Mouse (Mus musculus) limb, embryonic 11.5 days (tissue): Measurements from ENCODE around the gene Cx3cr1. TPM values are rescaled to one million over a fixed set of nuclear protein-coding genes. Genes with fewer than 3 reads are reported as not detected.
A peak's percentile ranks its signal among the peaks of the same experiment; 100 is the strongest.

ENCODE experiments used
- ATAC-seq: fragments of 200-750 bp; cut with Nextera tagmentation; 2 replicates; pipeline ENCODE4 v1.8.0; 2017; ENCODE audit warnings: low read depth; ENCODE audit not compliant: insufficient number of reproducible peaks, low FRiP score, low TSS enrichment
- DNase-seq: peaks from one replicate; pipeline ENCODE4 v3.0.0-alpha.2; 2015; ENCODE audit warnings: low spot score
- H3K27ac ChIP-seq: fragments of 300-500 bp; sonication (generic); replicated peaks from 2 replicates; pipeline ENCODE4 v1.5.1; 2014; ENCODE audit warnings: low read depth, mild to moderate bottlenecking, low read length
- H3K27me3 ChIP-seq: fragments of 300-500 bp; sonication (generic); 2 replicates; pipeline ENCODE4 v1.6.1; 2014; ENCODE audit warnings: mild to moderate bottlenecking, low read length, mixed read lengths; ENCODE audit not compliant: control insufficient read depth, insufficient read depth
- H3K36me3 ChIP-seq: fragments of 300-500 bp; sonication (generic); 2 replicates; pipeline ENCODE4 v1.6.1; 2014; ENCODE audit warnings: mild to moderate bottlenecking, low read length, moderate library complexity, mixed read lengths; ENCODE audit not compliant: control insufficient read depth, insufficient read depth
- H3K4me1 ChIP-seq: fragments of 300-500 bp; sonication (generic); 2 replicates; pipeline ENCODE4 v1.6.1; 2014; ENCODE audit warnings: low read length, mixed read lengths; ENCODE audit not compliant: control insufficient read depth, insufficient read depth
- H3K4me2 ChIP-seq: fragments of 300-500 bp; sonication (generic); 2 replicates; pipeline ENCODE4 v1.6.1; 2014; ENCODE audit warnings: low read depth, mild to moderate bottlenecking, moderate library complexity; ENCODE audit not compliant: severe bottlenecking
- H3K4me3 ChIP-seq: fragments of 300-500 bp; sonication (generic); 2 replicates; pipeline ENCODE4 v1.5.1; 2014; ENCODE audit warnings: low read depth, low read length
- H3K9ac ChIP-seq: fragments of 300-500 bp; sonication (generic); 2 replicates; pipeline ENCODE4 v1.6.1; 2014; ENCODE audit warnings: mild to moderate bottlenecking, low read length
- H3K9me3 ChIP-seq: fragments of 300-500 bp; sonication (generic); 2 replicates; pipeline ENCODE4 v1.6.1; 2016; ENCODE audit warnings: low read length; ENCODE audit not compliant: control insufficient read depth
- WGBS: fragments of 180-500 bp; shearing (Covaris S2); extraction: QIAGEN DNeasy Blood & Tissue Kit; methylation state at CpG from one replicate; pipeline ENCODE4 v1.1.7; 2014; 5-methylcytosine and 5-hydroxymethylcytosine counted together
- polyA plus RNA-seq: library from polyadenylated mRNA; unstranded; fragments of >200 nt; fragmentation: Nextera tagmentation; extraction: Ambion mirVana; gene quantifications from 2 replicates; pipeline ENCODE4 v1.2.1, GENCODE M21; 2014

Gene Cx3cr1
- polyA plus RNA-seq, 1 experiment from 2014 or later, result 2.5 TPM

DNA sequence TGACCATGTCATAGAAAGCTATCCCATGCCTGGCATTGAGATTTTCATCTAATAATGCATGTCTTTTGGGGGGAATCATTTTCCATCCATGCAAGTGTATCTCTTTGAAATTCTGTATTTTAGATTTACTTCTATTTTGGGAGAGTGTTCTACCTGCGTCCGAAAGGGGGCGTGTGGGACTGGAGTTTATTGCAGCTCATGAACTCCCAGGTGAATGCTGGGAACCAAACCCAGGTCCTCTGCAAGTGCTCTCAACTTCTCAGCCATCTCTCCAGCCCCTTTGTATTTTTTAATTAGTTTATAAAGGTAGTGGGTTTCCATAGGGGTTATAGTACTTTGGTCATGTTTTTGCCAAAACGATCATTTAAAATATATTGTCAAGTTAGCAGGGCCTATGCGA lies 175.8 kb downstream of the Cx3cr1 start:
- H3K36me3 ChIP-seq, result no peaks in the 10 kb centered on the region; the same call in 1 of the 2 replicates
- no peaks in the 10 kb centered on the region for H3K9me3 ChIP-seq
- H3K27ac ChIP-seq, result no peak overlapping the region
- ATAC-seq (no peak), DNase-seq (no peak)
- no peak overlapping the region; the same call in 1 of the 2 replicates for H3K9ac ChIP-seq
- peaks cover 9% of the 10 kb centered on the region for H3K4me1 ChIP-seq
- no peak overlapping the region for H3K4me3 ChIP-seq
- H3K4me2 ChIP-seq, result peak overlapping the region; percentile 48; the same call in 1 of the 2 replicates
- H3K27me3 ChIP-seq, result no peaks in the 10 kb centered on the region
- WGBS, result 82% methylated on average over 5 of the region's 5 CpGs

DNA sequence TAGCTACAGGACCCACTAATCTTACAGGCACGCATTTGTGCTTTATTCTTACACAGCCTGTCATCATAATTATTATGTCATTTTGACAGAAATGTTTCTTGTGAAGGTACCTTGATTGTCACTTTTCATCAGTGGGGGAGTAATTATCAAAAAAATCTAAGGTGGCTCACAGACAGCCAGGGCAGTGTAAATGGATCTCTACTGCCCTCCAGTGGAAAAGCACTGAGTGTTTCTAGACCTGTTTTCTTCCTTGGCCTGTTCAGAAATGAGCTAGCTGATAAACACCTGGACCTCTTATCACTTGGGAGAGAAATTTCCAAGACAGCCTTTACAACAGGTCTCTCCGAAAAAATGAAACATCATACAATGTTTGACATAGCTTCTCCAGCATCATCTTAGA lies 179.0 kb downstream of the Cx3cr1 start:
- no peak overlapping the region for H3K4me3 ChIP-seq
- H3K4me2 ChIP-seq, result no peak overlapping the region
- H3K27me3 ChIP-seq, result no peaks in the 10 kb centered on the region
- no peaks in the 10 kb centered on the region for H3K9me3 ChIP-seq
- H3K27ac ChIP-seq, result no peak overlapping the region
- H3K4me1 ChIP-seq, result peaks cover 7% of the 10 kb centered on the region
- 48% methylated on average over 2 of the region's 2 CpGs for WGBS
- ATAC-seq (no peak), DNase-seq (peak; percentile 52)
- no peaks in the 10 kb centered on the region for H3K36me3 ChIP-seq
- H3K9ac ChIP-seq, result no peak overlapping the region

GRCm38 (mm10) chr9:119889446-119889845 lies 180.2 kb downstream of the Cx3cr1 start:
- Histone ChIP-seq H3K9me3 (no peaks in the 10 kb centered on the region), H3K4me1 (0 out of 2 replicates have a peak, but pooled peaks cover 3% of the 10 kb centered on the region), H3K36me3 (no peaks in the 10 kb centered on the region), H3K9ac (no peak overlapping the region), H3K27me3 (no peaks in the 10 kb centered on the region), H3K27ac (no peak overlapping the region), H3K4me3 (no peak overlapping the region), H3K4me2 (no peak overlapping the region)
- ATAC-seq (no peak), DNase-seq (no peak)
- 88% methylated on average over 9 of the region's 9 CpGs for WGBS

DNA sequence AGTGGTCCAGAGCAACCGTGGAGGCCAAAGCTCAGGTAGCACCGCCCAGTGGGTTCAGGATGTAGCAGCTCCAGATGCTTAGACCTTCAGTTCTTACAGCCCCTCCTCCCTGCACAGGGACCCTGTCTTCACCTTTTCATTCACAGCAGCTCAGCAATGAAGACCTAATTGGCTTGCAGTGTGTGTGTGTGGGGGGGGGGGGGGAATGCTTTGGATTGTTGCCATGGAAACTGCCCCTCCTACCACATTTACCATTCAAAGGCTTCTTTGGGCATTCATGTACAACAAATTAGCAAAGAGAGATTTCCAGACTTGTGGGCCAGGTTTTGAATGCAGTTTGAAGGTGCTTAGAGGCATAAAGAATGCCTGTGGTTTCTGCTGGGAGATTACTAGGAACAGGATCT lies 180.8 kb downstream of the Cx3cr1 start:
- Histone ChIP-seq H3K27ac (no peak overlapping the region), H3K27me3 (no peaks in the 10 kb centered on the region), H3K9me3 (no peaks in the 10 kb centered on the region), H3K4me2 (no peak overlapping the region), H3K4me1 (0 out of 2 replicates have a peak, but pooled peaks cover 3% of the 10 kb centered on the region), H3K4me3 (no peak overlapping the region), H3K9ac (no peak overlapping the region), H3K36me3 (no peaks in the 10 kb centered on the region)
- 38% methylated on average over 2 of the region's 2 CpGs for WGBS
- peak; percentile 32 for DNase-seq
- no peak for ATAC-seq

DNA sequence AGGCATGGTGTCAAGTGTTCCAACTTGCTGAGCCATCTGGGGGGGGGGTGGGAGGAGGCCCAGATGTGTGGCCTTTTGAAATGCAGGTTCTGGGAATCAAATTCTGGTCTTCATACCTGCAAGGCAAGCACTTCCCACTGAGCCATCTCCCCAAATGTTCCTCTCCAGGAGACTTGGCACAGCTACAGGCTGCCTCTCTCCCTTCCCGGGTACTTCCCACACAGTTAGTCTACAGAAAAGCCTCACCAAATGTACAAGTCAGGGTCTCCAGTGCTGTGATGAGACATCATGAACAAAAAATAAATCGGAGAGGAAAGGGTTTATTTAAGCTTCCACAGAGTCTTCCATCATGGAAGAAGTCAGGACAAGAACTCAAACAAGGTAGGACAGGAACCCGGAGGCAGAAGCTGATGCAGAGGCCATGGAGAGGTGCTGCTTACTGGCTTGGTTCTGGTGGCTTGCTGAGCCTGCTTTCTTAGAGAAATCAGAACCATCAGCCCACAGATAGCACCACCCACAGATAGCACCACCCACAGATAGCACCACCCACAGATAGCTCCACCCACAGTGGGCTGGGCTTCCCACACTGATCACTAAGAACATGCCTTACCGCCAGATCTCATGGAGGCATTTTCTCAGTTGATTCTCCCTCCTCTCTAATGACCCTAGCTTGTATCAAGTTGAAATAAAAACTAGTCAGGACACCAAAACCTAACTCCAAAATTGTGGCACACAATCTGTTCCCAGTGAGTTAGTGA lies 182.4 kb downstream of the Cx3cr1 start:
- H3K9me3 ChIP-seq, result no peaks in the 10 kb centered on the region
- 0 out of 2 replicates have a peak, but pooled peaks cover 3% of the 10 kb centered on the region for H3K4me1 ChIP-seq
- H3K4me2 ChIP-seq, result no peak overlapping the region
- H3K27me3 ChIP-seq, result no peaks in the 10 kb centered on the region
- WGBS, result 77% methylated on average over 4 of the region's 4 CpGs
- H3K9ac ChIP-seq, result no peak overlapping the region
- H3K36me3 ChIP-seq, result no peaks in the 10 kb centered on the region
- H3K27ac ChIP-seq, result no peak overlapping the region
- DNase-seq (no peak), ATAC-seq (no peak)
- H3K4me3 ChIP-seq, result no peak overlapping the region

GRCm38 (mm10) chr9:119854170-119854569 lies 215.5 kb downstream of the Cx3cr1 start:
- H3K9me3 ChIP-seq, result no peaks in the 10 kb centered on the region
- H3K4me3 ChIP-seq, result no peak overlapping the region
- H3K36me3 ChIP-seq, result no peaks in the 10 kb centered on the region
- H3K4me1 ChIP-seq, result no peaks in the 10 kb centered on the region
- ATAC-seq (no peak), DNase-seq (no peak)
- 67% methylated on average over 8 of the region's 8 CpGs for WGBS
- H3K27me3 ChIP-seq, result no peaks in the 10 kb centered on the region
- no peak overlapping the region for H3K4me2 ChIP-seq
- no peak overlapping the region for H3K9ac ChIP-seq
- no peak overlapping the region for H3K27ac ChIP-seq

DNA sequence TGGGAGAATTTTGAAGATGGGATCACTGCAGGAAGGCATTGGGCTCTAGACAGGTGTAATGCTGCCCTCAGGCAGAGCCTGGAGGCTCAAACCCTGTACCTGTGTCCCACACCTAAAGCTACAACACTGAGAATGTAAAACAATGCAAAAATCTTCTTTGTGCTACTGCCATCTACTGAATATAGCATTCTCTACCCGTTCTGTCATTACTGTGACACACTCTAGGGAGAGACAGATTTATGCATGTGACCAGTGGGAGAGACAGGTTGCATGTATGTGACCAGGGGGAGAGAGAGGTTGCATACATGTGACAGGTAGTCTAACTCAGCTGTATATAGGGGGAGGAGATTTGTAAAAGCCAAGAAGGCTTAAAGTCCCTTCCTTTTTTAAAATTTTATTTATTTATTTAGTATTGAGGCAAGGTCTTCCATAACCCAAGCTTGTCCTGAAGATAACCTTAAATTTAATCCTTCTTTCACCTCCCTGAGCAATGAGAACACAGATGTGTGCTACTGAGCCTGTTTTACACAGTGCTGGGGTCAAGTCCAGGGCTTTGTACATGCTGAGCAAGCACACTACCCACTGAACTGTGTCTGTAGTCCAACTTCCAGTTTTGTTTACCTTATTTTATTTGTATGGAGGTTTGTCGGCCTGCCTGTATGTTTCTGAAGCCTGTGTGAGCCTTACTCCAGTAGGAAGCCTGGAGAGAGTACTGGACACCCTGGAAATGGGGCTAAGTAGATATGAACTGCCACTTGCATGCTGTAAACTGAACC lies 216.4 kb downstream of the Cx3cr1 start:
- H3K4me3 ChIP-seq, result no peak overlapping the region
- DNase-seq, result no peak

DNA sequence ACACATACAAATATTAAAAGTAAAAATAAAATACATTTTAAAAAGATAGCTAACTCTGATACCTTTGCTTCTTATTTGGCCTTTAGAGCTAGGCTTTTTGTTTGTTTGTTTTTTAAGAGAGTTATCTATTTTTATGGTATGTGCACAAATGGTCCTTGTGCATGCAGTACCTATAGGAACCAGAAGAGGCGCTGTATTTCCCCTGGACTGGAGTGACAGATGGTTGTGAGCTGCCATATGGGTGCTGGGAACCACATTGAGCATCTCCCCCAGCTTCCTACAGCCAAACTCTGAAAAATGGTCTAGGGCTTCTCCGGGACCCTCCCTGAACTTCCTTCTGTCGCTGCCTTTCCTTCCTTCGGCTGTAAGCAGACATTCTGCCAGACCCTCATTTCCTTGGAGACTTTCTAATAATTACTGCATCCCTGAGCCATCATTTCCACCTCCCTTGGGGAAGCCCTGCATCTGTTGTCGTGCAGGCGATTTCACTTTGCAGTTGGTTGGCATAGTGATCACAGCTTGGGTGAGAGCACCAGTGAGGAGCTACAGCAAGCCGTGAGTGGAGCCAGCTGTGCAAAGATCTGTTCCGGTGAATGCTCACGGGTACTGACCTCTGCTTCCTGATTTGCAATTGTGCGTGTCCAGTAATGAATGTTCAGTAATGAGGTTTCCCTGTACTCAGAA lies 217.2 kb downstream of the Cx3cr1 start:
- Histone ChIP-seq H3K4me1 (no peaks in the 10 kb centered on the region), H3K27ac (no peak overlapping the region), H3K9me3 (no peaks in the 10 kb centered on the region), H3K9ac (no peak overlapping the region), H3K4me2 (no peak overlapping the region), H3K4me3 (no peak overlapping the region), H3K36me3 (no peaks in the 10 kb centered on the region), H3K27me3 (no peaks in the 10 kb centered on the region)
- 75% methylated on average over 10 of the region's 10 CpGs for WGBS
- no peak for DNase-seq
- no peak for ATAC-seq

More for the DNA sequence above, 216.4 kb downstream of the Cx3cr1 start:
- Histone ChIP-seq H3K27me3 (no peaks in the 10 kb centered on the region), H3K4me2 (no peak overlapping the region), H3K27ac (no peak overlapping the region), H3K9ac (no peak overlapping the region), H3K9me3 (no peaks in the 10 kb centered on the region), H3K36me3 (no peaks in the 10 kb centered on the region), H3K4me1 (no peaks in the 10 kb centered on the region)
- ATAC-seq, result no peak
- WGBS, result 84% methylated on average over 2 of the region's 2 CpGs
